Comparison of ENCODE assay signal across 34 mouse cellular contexts in genomic region chr6:112497456-112497855, GRCm38 (mm10). TPM values are rescaled to one million over a fixed set of nuclear protein-coding genes. Genes with fewer than 3 reads are reported as not detected.
"Had no signal": no experiment of that assay in that cellular context is flagged by ENCODE, and none has a peak within 500 bp of the region (broad histone marks: within the 10 kb centered on the region; RNA-seq: fewer than 3 reads in every experiment).

No protein-coding gene starts in this region.

- H3K36me3 ChIP-seq: heart, embryonic 10.5 days; heart, embryonic 12.5 days; heart, embryonic 13.5 days; heart, embryonic 15.5 days; hindbrain, embryonic 10.5 days; hindbrain, embryonic 12.5 days; hindbrain, embryonic 13.5 days; hindbrain, embryonic 15.5 days; intestine, embryonic 15.5 days; kidney, embryonic 15.5 days had no signal

- H3K27me3 ChIP-seq: hindbrain, embryonic 15.5 days; intestine, embryonic 15.5 days; kidney, embryonic 15.5 days had no signal

- DNase-seq: heart, postnatal 10 days; heart, postnatal 14 days; heart, postnatal 4 days; kidney, adult 11 months; kidney, adult 18-20 months; kidney, adult 2 months; kidney, adult 8-10 months; kidney, adult 9 months; kidney, postnatal 10 days; kidney, postnatal 14 days; kidney, postnatal 25 days; kidney, postnatal 36 days; kidney, postnatal 4 days; layer of hippocampus, adult 9-11 months; layer of hippocampus, postnatal 36 days had no signal

- H3K27ac ChIP-seq: heart, embryonic 10.5 days; heart, embryonic 13.5 days; heart, embryonic 15.5 days; hindbrain, embryonic 10.5 days; hindbrain, embryonic 12.5 days; hindbrain, embryonic 13.5 days; hindbrain, embryonic 14.5 days; hindbrain, embryonic 15.5 days; hindbrain, postnatal 0 days; intestine, embryonic 15.5 days; kidney, embryonic 15.5 days; kidney, postnatal 0 days; layer of hippocampus, adult 2 months had no signal

- H3K4me3 ChIP-seq: heart, embryonic 10.5 days; heart, embryonic 12.5 days; heart, embryonic 13.5 days; heart, embryonic 15.5 days; hindbrain, embryonic 10.5 days; hindbrain, embryonic 12.5 days; hindbrain, embryonic 13.5 days; hindbrain, embryonic 15.5 days; intestine, embryonic 15.5 days; kidney, embryonic 15.5 days; layer of hippocampus, adult 2 months had no signal

- H3K9ac ChIP-seq: heart, embryonic 12.5 days; heart, embryonic 13.5 days; heart, embryonic 15.5 days; hindbrain, embryonic 12.5 days; hindbrain, embryonic 13.5 days; hindbrain, embryonic 14.5 days; hindbrain, embryonic 15.5 days; intestine, embryonic 15.5 days; kidney, embryonic 15.5 days had no signal

- H3K4me1 ChIP-seq: heart, embryonic 10.5 days; heart, embryonic 12.5 days; heart, embryonic 15.5 days; hindbrain, embryonic 13.5 days; hindbrain, embryonic 15.5 days had no signal

RNA-seq across cellular contexts. Expression of gene Oxtr, which starts 7.7 kb away (rescaled TPM):
- total RNA-seq: hematopoietic stem cell, adult 5-6 weeks had no signal
- polyA plus RNA-seq: inflammation-experienced regulatory T-cells, adult 6 months had no signal

RNA-seq across cellular contexts. Expression of gene Cav3, which starts 38.2 kb away (rescaled TPM):
- total RNA-seq: hematopoietic stem cell, adult 5-6 weeks; hindbrain, postnatal 0 days; left cerebral cortex, adult 18-20 months had no signal
- polyA plus RNA-seq: hindbrain, embryonic 10.5 days; hindbrain, embryonic 11.5 days; hindbrain, embryonic 16.5 days; inflammation-experienced regulatory T-cells, adult 6 months had no signal
